Mouse (Mus musculus): ENCODE data around the gene Psma6.

DNA sequence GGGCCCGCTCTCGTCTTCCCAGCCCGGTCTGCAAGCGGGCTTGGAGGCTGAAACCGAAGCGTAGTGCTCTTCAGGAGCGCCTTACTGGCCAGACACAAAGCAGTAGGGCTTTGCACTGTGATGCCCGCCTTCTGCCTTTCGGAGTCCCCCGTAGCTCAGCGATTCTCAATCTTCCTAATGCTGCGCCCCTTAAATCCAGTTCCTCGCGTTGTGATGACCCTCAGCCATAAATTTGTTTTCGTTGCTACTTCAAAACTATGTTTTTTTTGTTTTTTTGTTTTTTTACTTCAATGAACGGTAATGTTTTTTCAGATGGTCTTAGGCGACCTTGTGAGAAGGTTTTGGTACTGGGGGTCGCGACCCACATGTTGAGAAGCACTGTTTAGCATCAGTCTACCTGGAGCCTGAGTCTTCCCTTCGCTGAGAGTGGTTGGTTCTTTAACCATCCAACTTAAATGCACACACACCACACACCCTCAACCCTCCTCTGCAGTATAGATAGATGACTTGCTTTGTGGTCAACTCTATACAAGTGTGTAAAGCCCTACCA is 15.2 kb downstream of the Psma6 start:
- no peak for TF ChIP-seq CTCF (conservative IDR thresholded peaks at IDR 0.05; ENCODE audit: low read length)
- no peak for TF ChIP-seq NANOG (IDR thresholded peaks at IDR 0.05; ENCODE audit: borderline replicate concordance, low read length)

All from E14TG2a.4 (cell line).